Mouse (Mus musculus) WW6 (cell line): ENCODE measurements around the gene Dntt.

Experiments
- DNase-seq: peaks from one replicate; pipeline ENCODE4 v3.0.0-alpha.2; 2013; ENCODE audit warnings: low read depth, low spot score

The Dntt gene

GRCm38 (mm10) chr19:41029219-41029618 lies at the start of gene Dntt:
Gene Dntt (plus strand): TSS chr19:41029275.
- no peak for DNase-seq

- no peak for DNase-seq
Observed at GRCm38 (mm10) chr19:40980671-40981070, 48.4 kb upstream of the Dntt start.

GRCm38 (mm10) chr19:40984536-40984935 lies 44.5 kb upstream of the Dntt start:
- no peak for DNase-seq

- no peak for DNase-seq
Observed at GRCm38 (mm10) chr19:40988856-40989255, 40.2 kb upstream of the Dntt start.

GRCm38 (mm10) chr19:40989961-40990600 lies 39.0 kb upstream of the Dntt start:
- no peak for DNase-seq

- DNase-seq, result no peak
Observed at GRCm38 (mm10) chr19:40990781-40991343, 38.2 kb upstream of the Dntt start.

- DNase-seq, result no peak
Observed at GRCm38 (mm10) chr19:40991626-40992025, 37.4 kb upstream of the Dntt start.

- DNase-seq, result no peak
Observed at GRCm38 (mm10) chr19:40992096-40992495, 37.0 kb upstream of the Dntt start.

- DNase-seq, result no peak
Observed at GRCm38 (mm10) chr19:40992517-40993044, 36.5 kb upstream of the Dntt start.

GRCm38 (mm10) chr19:40993356-40993755 lies 35.7 kb upstream of the Dntt start:
- no peak for DNase-seq

- DNase-seq, result no peak
Observed at GRCm38 (mm10) chr19:40994057-40994585, 35.0 kb upstream of the Dntt start, which contains the start of gene Blnk. Gene Blnk (minus strand): TSS chr19:40994535.

- no peak for DNase-seq
Observed at GRCm38 (mm10) chr19:40994911-40995310, 34.2 kb upstream of the Dntt start.

GRCm38 (mm10) chr19:40995449-40996401 lies 33.4 kb upstream of the Dntt start:
- DNase-seq, result no peak

- no peak for DNase-seq
Observed at GRCm38 (mm10) chr19:40996722-40997121, 32.4 kb upstream of the Dntt start.

- no peak for DNase-seq
Observed at GRCm38 (mm10) chr19:40998469-40999170, 30.5 kb upstream of the Dntt start.

GRCm38 (mm10) chr19:40999569-40999968 lies 29.5 kb upstream of the Dntt start:
- DNase-seq, result no peak

- no peak for DNase-seq
Observed at GRCm38 (mm10) chr19:41003694-41004315, 25.3 kb upstream of the Dntt start.

- DNase-seq, result peak; percentile 22
Observed at GRCm38 (mm10) chr19:41006621-41007020, 22.5 kb upstream of the Dntt start.

GRCm38 (mm10) chr19:41007326-41007725 lies 21.7 kb upstream of the Dntt start:
- no peak for DNase-seq

GRCm38 (mm10) chr19:41007733-41008132 lies 21.3 kb upstream of the Dntt start:
- DNase-seq, result no peak
